Mouse (Mus musculus) embryonic facial prominence, embryonic 13.5 days (tissue): ENCODE results near the gene Nol4l. TPM values are rescaled to one million over a fixed set of nuclear protein-coding genes. Genes with fewer than 3 reads are reported as not detected.
"Not testable (repeated sequence)": the region's sequence is repeated elsewhere in the genome, so short reads cannot be mapped to it uniquely, and the experiment has no call there.

Experiments used
- ATAC-seq: fragments of 200-750 bp; cut with Nextera tagmentation; 2 replicates; pipeline ENCODE4 v1.8.0; 2017; ENCODE audit warnings: low read depth; ENCODE audit not compliant: insufficient number of reproducible peaks, insufficient read depth, low FRiP score, low TSS enrichment
- H3K27ac ChIP-seq: fragments of 300-500 bp; sonication (generic); 2 replicates; pipeline ENCODE4 v1.5.1; 2015; ENCODE audit warnings: moderate library complexity, mild to moderate bottlenecking, inconsistent platforms
- H3K27me3 ChIP-seq: fragments of 300-500 bp; sonication (generic); 2 replicates; pipeline ENCODE4 v1.6.1; 2015; ENCODE audit warnings: mild to moderate bottlenecking, inconsistent platforms
- H3K36me3 ChIP-seq: fragments of 300-500 bp; sonication (generic); 2 replicates; pipeline ENCODE4 v1.6.1; 2015; ENCODE audit warnings: mild to moderate bottlenecking, inconsistent platforms
- H3K4me1 ChIP-seq: fragments of 300-500 bp; sonication (generic); 2 replicates; pipeline ENCODE4 v1.6.1; 2015; ENCODE audit warnings: inconsistent platforms
- H3K4me2 ChIP-seq: fragments of 300-500 bp; sonication (generic); 2 replicates; pipeline ENCODE4 v1.6.1; 2015; ENCODE audit warnings: moderate library complexity, mild to moderate bottlenecking, inconsistent platforms
- H3K4me3 ChIP-seq: fragments of 300-500 bp; sonication (generic); 2 replicates; pipeline ENCODE4 v1.5.1; 2015; ENCODE audit warnings: mild to moderate bottlenecking, inconsistent platforms
- H3K9ac ChIP-seq: fragments of 300-500 bp; sonication (generic); 2 replicates; pipeline ENCODE4 v1.6.1; 2015; ENCODE audit warnings: mild to moderate bottlenecking, inconsistent platforms
- H3K9me3 ChIP-seq: fragments of 300-500 bp; sonication (generic); 2 replicates; pipeline ENCODE4 v1.6.1; 2016; ENCODE audit warnings: inconsistent platforms
- WGBS: fragments of 180-500 bp; shearing (Covaris S2); methylation state at CpG from one replicate; pipeline ENCODE4 v1.1.7; 2015; ENCODE audit warnings: mixed read lengths; 5-methylcytosine and 5-hydroxymethylcytosine counted together
- polyA plus RNA-seq: library from polyadenylated mRNA; unstranded; fragments of >200 nt; fragmentation: Nextera tagmentation; extraction: Ambion mirVana; gene quantifications from 2 replicates; pipeline ENCODE4 v1.2.1, GENCODE M21; 2015

The Nol4l gene
- polyA plus RNA-seq, 1 experiment from 2014 or later, result 12.4 TPM

DNA sequence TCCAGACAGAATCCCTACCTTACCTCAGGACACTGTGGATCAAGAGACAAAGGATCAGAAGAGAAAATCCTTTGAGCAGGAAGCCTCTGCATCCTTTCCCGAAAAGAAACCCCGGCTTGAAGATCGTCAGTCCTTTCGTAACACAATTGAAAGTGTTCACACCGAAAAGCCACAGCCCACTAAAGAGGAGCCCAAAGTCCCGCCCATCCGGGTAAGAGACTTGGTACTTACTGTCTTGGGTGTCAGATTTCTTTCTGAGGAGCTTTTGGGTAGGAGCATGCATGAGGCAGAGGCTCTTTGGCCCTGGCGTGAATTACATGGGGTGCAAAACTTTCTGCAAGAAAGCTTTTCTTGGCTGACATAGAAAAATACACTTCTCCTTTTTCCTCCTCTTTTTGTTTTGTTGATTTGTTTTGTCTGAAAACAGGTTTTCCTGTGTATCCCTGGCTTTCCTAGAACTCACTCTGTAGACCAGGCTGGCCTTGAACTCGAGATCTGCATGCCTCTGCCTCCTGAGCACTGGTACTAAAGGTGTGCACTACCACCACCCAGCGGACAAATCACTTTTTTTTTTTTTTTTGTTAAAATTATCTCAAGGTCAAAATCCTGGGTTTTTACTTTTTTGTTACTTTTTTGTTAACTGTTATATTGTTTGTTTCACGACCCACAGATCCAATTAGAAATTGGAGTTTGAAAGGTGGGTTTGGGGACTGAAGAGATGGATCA is 131.8 kb downstream of the Nol4l start:
- no peak overlapping the region for H3K9ac ChIP-seq
- no peaks in the 10 kb centered on the region for H3K4me1 ChIP-seq
- 86% methylated on average over 11 of the region's 11 CpGs for WGBS
- peaks cover 97% of the 10 kb centered on the region for H3K36me3 ChIP-seq
- H3K9me3 ChIP-seq, result peaks cover 8% of the 10 kb centered on the region
- ATAC-seq, result no peak
- no peak overlapping the region for H3K27ac ChIP-seq
- no peak overlapping the region for H3K4me2 ChIP-seq
- H3K27me3 ChIP-seq, result no peaks in the 10 kb centered on the region
- no peak overlapping the region for H3K4me3 ChIP-seq

- ATAC-seq, result no peak
- WGBS, result 92% methylated on average over 10 of the region's 10 CpGs
- Histone ChIP-seq H3K9ac (no peak overlapping the region), H3K4me3 (no peak overlapping the region), H3K9me3 (peaks cover 8% of the 10 kb centered on the region), H3K36me3 (peaks cover 73% of the 10 kb centered on the region), H3K27me3 (no peaks in the 10 kb centered on the region), H3K4me2 (no peak overlapping the region), H3K27ac (no peak overlapping the region), H3K4me1 (no peaks in the 10 kb centered on the region)
These were observed 136.7 kb downstream of the Nol4l start for GRCm38 (mm10) chr2:153393045-153393444.

DNA sequence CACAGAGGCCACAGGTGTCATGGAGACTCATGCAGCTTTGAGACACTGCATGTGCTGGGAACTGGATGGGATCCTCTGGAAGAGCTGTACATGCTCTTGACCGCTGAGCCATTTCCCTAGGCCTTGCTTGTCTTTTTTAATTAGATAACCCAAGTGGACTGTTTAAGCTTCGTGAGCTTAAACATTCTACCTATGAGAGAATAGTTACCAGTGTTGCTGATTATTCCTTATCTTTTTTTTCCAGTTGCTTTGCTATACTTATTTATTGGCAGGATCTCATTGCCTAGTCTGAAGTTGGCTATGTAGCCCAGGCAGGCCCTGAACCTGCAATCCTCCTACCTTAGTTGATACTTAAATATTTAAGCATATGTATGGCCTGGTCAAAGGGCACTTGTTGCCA is 139.9 kb downstream of the Nol4l start:
- H3K9ac ChIP-seq, result no peak overlapping the region
- H3K9me3 ChIP-seq, result peaks cover 6% of the 10 kb centered on the region
- H3K27me3 ChIP-seq, result no peaks in the 10 kb centered on the region
- H3K36me3 ChIP-seq, result peaks cover 59% of the 10 kb centered on the region
- H3K4me1 ChIP-seq, result no peaks in the 10 kb centered on the region
- H3K27ac ChIP-seq, result no peak overlapping the region
- H3K4me3 ChIP-seq, result no peak overlapping the region
- H3K4me2 ChIP-seq, result no peak overlapping the region
- 90% methylated on average over 2 of the region's 2 CpGs for WGBS
- ATAC-seq, result no peak

GRCm38 (mm10) chr2:153380479-153380878 is 149.3 kb downstream of the Nol4l start:
- H3K4me3 ChIP-seq, result no peak overlapping the region
- no peak overlapping the region for H3K4me2 ChIP-seq
- H3K27ac ChIP-seq, result no peak overlapping the region
- H3K9me3 ChIP-seq, result no peaks in the 10 kb centered on the region
- H3K4me1 ChIP-seq, result no peaks in the 10 kb centered on the region
- peaks cover 51% of the 10 kb centered on the region for H3K36me3 ChIP-seq
- no peak for ATAC-seq
- 100% methylated on average over 1 of the region's 1 CpGs for WGBS
- no peak overlapping the region for H3K9ac ChIP-seq
- no peaks in the 10 kb centered on the region for H3K27me3 ChIP-seq

DNA sequence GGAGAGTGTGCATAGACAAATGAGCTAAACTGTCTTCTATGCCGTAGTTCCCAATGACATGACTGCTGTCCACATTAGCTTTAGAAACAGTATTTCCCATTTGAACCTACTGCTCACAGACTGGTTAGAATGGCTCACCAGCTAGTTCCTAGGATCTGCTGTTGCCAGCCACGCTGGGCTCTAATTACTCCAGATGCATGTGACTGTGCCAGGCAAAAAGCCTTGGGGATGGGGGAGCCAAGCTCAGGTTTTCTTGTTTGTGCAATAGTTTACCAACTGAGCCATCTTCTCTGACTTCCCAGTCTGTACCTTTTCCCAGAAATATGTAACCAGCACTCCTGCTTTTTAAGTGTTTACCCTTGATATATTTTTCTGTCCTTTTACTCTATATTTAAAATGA is 154.4 kb downstream of the Nol4l start:
- Histone ChIP-seq H3K36me3 (peaks cover 34% of the 10 kb centered on the region), H3K27me3 (no peaks in the 10 kb centered on the region)
- WGBS, result 72% methylated on average over 2 of the region's 2 CpGs

DNA sequence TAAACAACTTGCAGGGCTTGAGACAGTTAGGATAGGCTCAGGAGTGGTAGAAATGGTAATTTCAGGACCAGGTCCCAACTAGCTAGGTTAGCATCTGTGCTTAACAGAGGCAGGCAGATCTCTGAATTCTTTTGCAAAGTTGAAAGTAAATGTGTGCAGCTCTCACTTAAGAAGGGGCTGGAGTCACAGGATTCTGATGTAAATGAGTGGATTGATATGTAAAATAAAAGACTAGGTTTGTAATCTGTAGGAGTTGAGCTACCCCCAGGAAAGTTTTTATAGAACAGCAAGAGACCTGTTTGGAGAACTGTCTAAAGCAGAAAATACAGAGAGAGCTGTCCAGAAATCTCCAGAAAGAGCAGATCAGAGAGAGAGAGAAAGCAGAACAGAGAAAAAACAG is 158.9 kb downstream of the Nol4l start:
- H3K27me3 ChIP-seq, result no peaks in the 10 kb centered on the region
- H3K9me3 ChIP-seq, result no peaks in the 10 kb centered on the region
- H3K4me1 ChIP-seq, result no peaks in the 10 kb centered on the region
- H3K36me3 ChIP-seq, result peaks cover 49% of the 10 kb centered on the region
- no peak for ATAC-seq
- no peak overlapping the region for H3K9ac ChIP-seq
- H3K27ac ChIP-seq, result no peak overlapping the region
- H3K4me3 ChIP-seq, result no peak overlapping the region
- no peak overlapping the region for H3K4me2 ChIP-seq

More for the DNA sequence above, 154.4 kb downstream of the Nol4l start:
- no peak overlapping the region for H3K9ac ChIP-seq
- H3K4me3 ChIP-seq, result no peak overlapping the region
- ATAC-seq, result no peak
- no peaks in the 10 kb centered on the region for H3K9me3 ChIP-seq
- no peak overlapping the region for H3K27ac ChIP-seq
- H3K4me2 ChIP-seq, result no peak overlapping the region
- no peaks in the 10 kb centered on the region for H3K4me1 ChIP-seq

DNA sequence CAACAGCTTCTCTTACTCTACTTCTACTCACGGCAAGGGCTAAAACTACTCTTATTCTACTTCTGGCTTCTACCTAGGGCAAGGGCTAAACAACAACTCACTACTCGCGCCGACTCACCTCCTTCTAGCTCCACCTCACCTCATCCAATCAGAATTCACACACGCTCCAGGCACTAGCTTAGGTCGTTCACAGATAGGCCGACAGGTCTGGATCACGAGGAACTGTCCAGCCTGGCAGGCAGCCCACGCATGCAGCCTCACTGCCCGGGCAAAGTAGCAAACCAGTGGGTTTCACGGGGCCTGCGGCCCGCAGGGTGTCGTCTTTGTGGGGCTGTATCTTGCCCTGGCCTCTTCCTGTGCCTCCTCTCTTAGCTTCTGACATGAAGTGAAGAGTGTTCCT is 165.2 kb downstream of the Nol4l start:
- H3K4me2 ChIP-seq, H3K9ac ChIP-seq, ATAC-seq, H3K27me3 ChIP-seq, H3K9me3 ChIP-seq, H3K27ac ChIP-seq, H3K4me1 ChIP-seq, H3K4me3 ChIP-seq: not testable (repeated sequence)
- WGBS, result 93% methylated on average over 14 of the region's 14 CpGs
- peaks cover 81% of the 10 kb centered on the region for H3K36me3 ChIP-seq

DNA sequence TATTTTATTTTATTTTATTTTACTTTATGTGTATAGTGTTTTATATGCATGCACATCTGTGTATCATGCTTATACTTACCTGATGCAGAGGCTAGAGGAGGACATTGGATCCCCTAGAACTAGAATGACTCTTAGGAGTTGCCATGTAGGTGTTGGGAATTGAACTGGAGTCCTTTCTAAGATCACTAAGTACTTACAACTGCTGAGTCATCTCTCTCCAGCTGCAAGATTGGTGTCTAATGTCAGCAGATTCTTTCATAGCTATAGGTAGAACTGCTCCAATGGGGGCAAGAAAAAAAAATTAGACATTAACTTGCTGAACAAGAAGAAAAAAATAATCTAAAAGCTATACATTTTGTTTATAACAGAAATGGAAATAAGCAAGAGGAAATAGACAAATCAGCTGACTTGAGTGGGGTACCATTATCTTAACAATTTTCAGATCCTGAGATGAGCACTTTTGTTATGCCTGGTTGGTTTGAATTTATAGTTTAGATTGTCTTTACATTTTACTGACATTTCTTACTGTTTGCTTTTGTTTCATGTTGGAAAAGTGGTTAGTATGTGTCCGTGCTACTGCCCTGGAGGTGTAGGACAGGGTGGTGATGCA is 168.6 kb downstream of the Nol4l start:
- no peak for ATAC-seq
- Histone ChIP-seq H3K27ac (no peak overlapping the region), H3K9ac (no peak overlapping the region), H3K4me1 (no peaks in the 10 kb centered on the region), H3K9me3 (no peaks in the 10 kb centered on the region), H3K27me3 (no peaks in the 10 kb centered on the region), H3K4me2 (no peak overlapping the region), H3K4me3 (no peak overlapping the region), H3K36me3 (peaks cover 83% of the 10 kb centered on the region)
- 95% methylated on average over 1 of the region's 1 CpGs for WGBS

Other genes with a start within 250 kb of the Nol4l start
- 5.9 and 6.3 TPM in 2 replicates for gene Kif3b, start 238.6 kb downstream of the Nol4l start, polyA plus RNA-seq
- gene Asxl1, start 184.1 kb downstream of the Nol4l start, polyA plus RNA-seq, result 14.5 and 15.0 TPM in 2 replicates
- not detected in 2 replicates for gene 4930404H24Rik, start 37.2 kb downstream of the Nol4l start, polyA plus RNA-seq
- 74.6 and 82.1 TPM in 2 replicates for gene Commd7, start 102.8 kb upstream of the Nol4l start, polyA plus RNA-seq
- gene Dnmt3b, start 119.5 kb upstream of the Nol4l start, polyA plus RNA-seq, result 10.2 and 10.7 TPM in 2 replicates
- not detected in 2 replicates for gene Dnmt3c, start 166.7 kb upstream of the Nol4l start, polyA plus RNA-seq
- 225 and 230 TPM in 2 replicates for gene Mapre1, start 211.3 kb upstream of the Nol4l start, polyA plus RNA-seq
- gene Efcab8, start 250.0 kb upstream of the Nol4l start, polyA plus RNA-seq, result not detected in 2 replicates